Mouse (Mus musculus): ENCODE results near the gene Sept12.

Gene Sept12

DNA sequence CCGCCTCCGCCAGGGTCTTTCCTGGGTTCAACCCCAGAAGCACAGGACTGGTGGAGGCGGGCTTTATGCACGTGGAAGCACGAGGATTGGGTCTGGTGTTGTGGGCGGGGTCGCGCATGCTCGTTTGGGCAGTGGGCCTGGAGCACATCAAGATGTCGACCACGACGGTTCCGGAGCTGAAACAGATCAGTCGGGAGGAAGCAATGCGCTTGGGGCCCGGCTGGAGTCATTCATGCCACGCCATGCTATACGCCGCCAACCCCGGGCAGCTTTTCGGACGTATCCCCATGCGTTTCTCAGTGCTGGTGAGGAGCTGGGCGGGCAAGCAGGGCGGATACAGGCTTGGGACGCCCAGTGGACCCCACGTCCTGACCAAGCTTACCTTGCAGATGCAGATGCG is 58.7 kb downstream of the Sept12 start:
- intact Hi-C loops (cut with DNase I): no loop called here

DNA sequence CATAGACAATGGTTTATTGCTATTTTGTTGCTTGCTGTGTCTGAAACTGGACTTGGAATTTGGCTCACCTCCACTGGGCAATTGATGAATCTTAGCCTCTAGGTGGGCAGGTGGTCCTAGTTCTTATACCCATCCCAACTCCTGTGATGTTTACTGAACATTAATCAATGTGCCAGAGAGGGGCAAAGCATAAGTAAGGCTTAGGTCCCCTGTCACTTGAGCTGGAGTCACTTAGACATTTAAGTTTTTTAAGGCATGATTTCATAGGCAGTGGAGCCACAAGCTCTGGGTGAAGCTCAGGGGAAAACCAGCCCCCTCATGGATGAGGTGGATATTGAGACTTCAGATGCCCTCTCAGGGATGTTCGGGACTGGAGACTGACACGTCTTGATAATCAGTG is 59.2 kb downstream of the Sept12 start, which contains the start of gene Nudt16l1:
Nudt16l1 (plus strand) TSS at position 301 of the 400 bp plus-strand sequence.
- intact Hi-C loops (cut with DNase I): no loop called here

DNA sequence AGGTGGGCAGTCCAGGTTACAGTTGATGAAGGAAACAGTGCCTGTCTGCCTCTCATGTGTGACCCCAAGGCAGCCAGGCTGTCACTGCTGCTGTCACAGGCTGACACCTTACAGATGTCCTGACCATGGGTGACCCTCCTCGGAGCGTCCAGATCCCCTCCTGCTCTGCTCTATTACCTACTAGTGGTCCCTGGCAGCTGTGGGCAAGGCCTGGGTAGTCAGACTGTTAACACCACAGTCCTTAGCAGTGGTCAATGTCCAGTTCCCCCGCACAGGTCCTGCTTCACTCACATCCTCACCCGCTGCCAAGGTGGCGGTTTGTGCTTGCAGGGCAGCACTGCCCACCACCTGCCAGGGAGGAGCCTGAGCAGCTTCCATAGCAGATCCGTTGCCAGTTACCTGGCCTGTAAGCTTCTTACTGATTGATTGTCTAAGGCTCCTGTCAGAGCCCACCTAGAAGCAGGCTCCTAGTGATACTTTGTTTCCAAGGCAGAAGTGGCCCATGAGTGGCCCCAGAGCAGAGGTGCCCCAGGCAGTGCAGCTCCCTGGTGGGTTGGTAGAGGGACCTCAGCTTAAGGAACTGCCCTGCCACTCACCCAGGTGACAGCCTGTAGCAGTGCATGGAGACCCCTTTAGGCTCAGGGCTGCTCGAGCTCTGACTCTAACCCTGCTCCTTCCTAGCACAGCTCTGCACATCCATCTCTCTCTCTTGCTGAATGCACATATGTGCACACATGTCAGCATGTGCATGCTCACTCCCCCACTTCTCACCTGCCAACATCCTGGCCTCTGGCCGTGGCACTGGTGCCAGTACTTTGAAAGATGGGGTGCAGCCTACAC is 60.1 kb downstream of the Sept12 start:
- intact Hi-C loops (cut with DNase I): no loop called here

Measured in adrenal gland (tissue).